ENCODE assay signal across 8 mouse cellular contexts in genomic region chr12:85350407-85351232, GRCm38 (mm10). TPM values are rescaled to one million over a fixed set of nuclear protein-coding genes. Genes with fewer than 3 reads are reported as not detected.
DNase-seq lines count a peak whose midpoint lies in the region; ATAC-seq and TF ChIP-seq lines count a peak whose summit lies in the region.

No protein-coding gene starts in this region.

- H3K9me3 ChIP-seq in forebrain, embryonic 13.5 days (replicated peaks), result no peaks in the 10 kb centered on the region
- no peaks in the 10 kb centered on the region for H3K9me3 ChIP-seq in forebrain, embryonic 10.5 days

- no peak for DNase-seq in forebrain, embryonic 10.5 days (ENCODE audit: extremely low spot score, low spot score)
- peak; percentile 48 to 58 for DNase-seq in heart, adult 9 months (ENCODE audit: low spot score in 2 of 2)
- DNase-seq in layer of hippocampus, postnatal 36 days, result peak; percentile 72 to 75
- DNase-seq in right cerebral cortex, adult 2 months (ENCODE audit: low spot score in 2 of 2), result peak; percentile 60 to 66
- no peak for DNase-seq in thymus, postnatal 14 days

- peak; percentile 90 for ATAC-seq in forebrain, embryonic 13.5 days
- ATAC-seq in activated CD4-positive, CD25-positive, alpha-beta regulatory T cell, adult 4 months, result no peak

- no peak overlapping the region for H3K9ac ChIP-seq in forebrain, embryonic 13.5 days

- peak overlapping the region; percentile 65 for H3K27ac ChIP-seq in forebrain, embryonic 13.5 days
- H3K27ac ChIP-seq in forebrain, embryonic 10.5 days, result no peak overlapping the region
- H3K27ac ChIP-seq in bone marrow macrophage, adult 2 months (ENCODE audit: insufficient read depth, low read depth, low read length), result peak overlapping the region; percentile 70

- no peak for TF ChIP-seq CTCF in bone marrow macrophage, adult 2 months (IDR thresholded peaks at IDR 0.05; ENCODE audit: low read depth, low read length)

- H3K4me2 ChIP-seq in forebrain, embryonic 13.5 days, result 0 out of 2 replicates have a peak overlapping the region, but pooled peaks have one; percentile 1

- no peaks in the 10 kb centered on the region for H3K27me3 ChIP-seq in forebrain, embryonic 13.5 days
- no peaks in the 10 kb centered on the region for H3K27me3 ChIP-seq in forebrain, embryonic 10.5 days (ENCODE audit: poor library complexity, severe bottlenecking)

- peaks cover 12% of the 10 kb centered on the region for H3K4me1 ChIP-seq in forebrain, embryonic 13.5 days
- peaks cover 4% of the 10 kb centered on the region; the same call in 1 of the 2 replicates for H3K4me1 ChIP-seq in forebrain, embryonic 10.5 days
- H3K4me1 ChIP-seq in bone marrow macrophage, adult 2 months (ENCODE audit: control insufficient read depth, insufficient read depth, low read length), result peaks cover 56% of the 10 kb centered on the region

- WGBS in forebrain, embryonic 13.5 days, result 60% methylated on average over 10 of the region's 10 CpGs
- 89% methylated on average over 10 of the region's 10 CpGs for WGBS in forebrain, embryonic 10.5 days

- peaks cover 43% of the 10 kb centered on the region for H3K36me3 ChIP-seq in forebrain, embryonic 13.5 days (ENCODE audit: poor library complexity, severe bottlenecking)
- peaks cover 70% of the 10 kb centered on the region for H3K36me3 ChIP-seq in forebrain, embryonic 10.5 days (replicated peaks)

- no peak overlapping the region for H3K4me3 ChIP-seq in forebrain, embryonic 13.5 days
- no peak overlapping the region for H3K4me3 ChIP-seq in forebrain, embryonic 10.5 days
- no peak overlapping the region for H3K4me3 ChIP-seq in bone marrow macrophage, adult 2 months (ENCODE audit: insufficient read depth, low read length)

- TF ChIP-seq POLR2A in bone marrow macrophage, adult 2 months (IDR thresholded peaks at IDR 0.05; ENCODE audit: borderline replicate concordance, low read depth, low read length), result no peak

RNA-seq across cellular contexts. Expression of gene Nek9, which starts 11.5 kb away (rescaled TPM):
- 13.4 and 15.6 TPM in 2 replicates for polyA plus RNA-seq in forebrain, embryonic 13.5 days (2015; fragmentation: Nextera tagmentation; extraction: Ambion mirVana)
- polyA plus RNA-seq in forebrain, embryonic 10.5 days (2016; fragmentation: Nextera tagmentation; extraction: Ambion mirVana), result 23.9 TPM in 2 replicates
- 46.6 and 52.4 TPM in 2 replicates for polyA plus RNA-seq in bone marrow macrophage, adult 2 months (2012; ENCODE audit: insufficient read depth, insufficient read length, missing spikeins)
- total RNA-seq in layer of hippocampus, postnatal 36 days (2021), result 10 to 100 TPM; 32.6 TPM
- polyA plus RNA-seq in activated CD4-positive, CD25-positive, alpha-beta regulatory T cell, adult 4 months (2017; shearing (Covaris generic)), result 10 to 100 TPM; 12.2 to 12.4 TPM

RNA-seq across cellular contexts. Expression of gene Tmed10, which starts 24.0 kb away (rescaled TPM):
- polyA plus RNA-seq in forebrain, embryonic 13.5 days (2015; fragmentation: Nextera tagmentation; extraction: Ambion mirVana), result 173 and 187 TPM in 2 replicates
- 245 and 247 TPM in 2 replicates for polyA plus RNA-seq in forebrain, embryonic 10.5 days (2016; fragmentation: Nextera tagmentation; extraction: Ambion mirVana)
- polyA plus RNA-seq in bone marrow macrophage, adult 2 months (2012; ENCODE audit: insufficient read depth, insufficient read length, missing spikeins), result 291 and 303 TPM in 2 replicates
- total RNA-seq in layer of hippocampus, postnatal 36 days (2021), result 100 to 1,000 TPM; 162 to 167 TPM
- 100 to 1,000 TPM; 186 to 204 TPM for polyA plus RNA-seq in activated CD4-positive, CD25-positive, alpha-beta regulatory T cell, adult 4 months (2017; shearing (Covaris generic))

Comparison
In these comparisons a context has a peak if more than half of its experiments do, and no peak if none do; other contexts are left out.
1. DNase-seq: peak in heart, adult 9 months (2 of 2), layer of hippocampus, postnatal 36 days (2 of 2) and right cerebral cortex, adult 2 months (2 of 2); none in forebrain, embryonic 10.5 days (single experiment) and thymus, postnatal 14 days (single experiment).